In genomic region chr13:29549761-29550160, GRCm38 (mm10) we compare ENCODE assay signal across 13 mouse cellular contexts.
DNase-seq lines count a peak whose midpoint lies in the region; ATAC-seq and TF ChIP-seq lines count a peak whose summit lies in the region.
"Had no signal": no experiment of that assay in that cellular context is flagged by ENCODE, and none has a peak within 500 bp of the region (broad histone marks: within the 10 kb centered on the region; RNA-seq: fewer than 3 reads in every experiment).

No protein-coding gene starts in this region.

- 0 out of 2 replicates have a peak overlapping the region, but pooled peaks have one; percentile 5 for H3K27ac ChIP-seq in forebrain, embryonic 15.5 days (replicated peaks)
- H3K27ac ChIP-seq in forebrain, embryonic 10.5 days, result no peak overlapping the region
- peak overlapping the region; percentile 75 for H3K27ac ChIP-seq in heart, postnatal 0 days (ENCODE audit: low read depth)
- H3K27ac ChIP-seq: embryonic facial prominence, embryonic 12.5 days; liver, embryonic 12.5 days had no signal

- peak; percentile 57 for ATAC-seq in forebrain, embryonic 15.5 days (replicated peaks)
- peak; percentile 12 for ATAC-seq in Patski
- peak; percentile 88 for ATAC-seq in heart, postnatal 0 days (ENCODE audit: insufficient read depth, low read depth)
- ATAC-seq in megakaryocyte-erythroid progenitor cell, adult 5-6 weeks (replicated peaks; ENCODE audit: low FRiP score, low TSS enrichment, poor library complexity, severe bottlenecking), result no peak
- ATAC-seq: liver, embryonic 12.5 days had no signal

- H3K4me3 ChIP-seq in forebrain, embryonic 15.5 days, result no peak overlapping the region
- H3K4me3 ChIP-seq in forebrain, embryonic 10.5 days, result no peak overlapping the region
- no peak overlapping the region for H3K4me3 ChIP-seq in heart, postnatal 0 days (ENCODE audit: low read depth, low read length)
- H3K4me3 ChIP-seq: embryonic facial prominence, embryonic 12.5 days; liver, embryonic 12.5 days had no signal

- H3K9me3 ChIP-seq in forebrain, embryonic 15.5 days, result no peaks in the 10 kb centered on the region
- no peaks in the 10 kb centered on the region for H3K9me3 ChIP-seq in forebrain, embryonic 10.5 days
- no peaks in the 10 kb centered on the region for H3K9me3 ChIP-seq in heart, postnatal 0 days (replicated peaks; ENCODE audit: control insufficient read depth, low read length)
- H3K9me3 ChIP-seq: embryonic facial prominence, embryonic 12.5 days; liver, embryonic 12.5 days had no signal

- H3K4me2 ChIP-seq in forebrain, embryonic 15.5 days (replicated peaks), result no peak overlapping the region
- no peak overlapping the region for H3K4me2 ChIP-seq in heart, postnatal 0 days (ENCODE audit: low read depth, low read length)
- H3K4me2 ChIP-seq: embryonic facial prominence, embryonic 12.5 days; liver, embryonic 12.5 days had no signal

- intact Hi-C loops in left cerebral cortex, postnatal 4 days (cut with DNase I), result no loop called here

- no peak for DNase-seq in forebrain, embryonic 10.5 days (ENCODE audit: extremely low spot score, low spot score)
- peak; percentile 26 for DNase-seq in left cerebral cortex, postnatal 4 days
- DNase-seq in left cerebral cortex, adult 8-10 months (ENCODE audit: low spot score in 2 of 2), result no peak
- no peak for DNase-seq in Patski (ENCODE audit: low read depth, low spot score)
- peak; percentile 49 for DNase-seq in heart, postnatal 0 days (ENCODE audit: low spot score)
- no peak for DNase-seq in layer of hippocampus, adult 11-12 months (ENCODE audit: low spot score)
- DNase-seq: cerebellum, adult 9-11 months; layer of hippocampus, adult 9-11 months; thymus, postnatal 14 days had no signal

- TF ChIP-seq CTCF in Patski (IDR thresholded peaks at IDR 0.05), result no peak
- no peak for TF ChIP-seq CTCF in heart, postnatal 0 days (IDR thresholded peaks at IDR 0.05; ENCODE audit: low read depth)

- WGBS in forebrain, embryonic 15.5 days, result 49% methylated on average over 2 of the region's 2 CpGs
- 84% methylated on average over 2 of the region's 2 CpGs for WGBS in forebrain, embryonic 10.5 days
- 22% methylated on average over 2 of the region's 2 CpGs for WGBS in heart, postnatal 0 days

- peaks cover 8% of the 10 kb centered on the region for H3K4me1 ChIP-seq in forebrain, embryonic 15.5 days
- H3K4me1 ChIP-seq in forebrain, embryonic 10.5 days, result no peaks in the 10 kb centered on the region
- 0 out of 2 replicates have a peak, but pooled peaks cover 11% of the 10 kb centered on the region for H3K4me1 ChIP-seq in heart, postnatal 0 days (ENCODE audit: control insufficient read depth, insufficient read depth)
- H3K4me1 ChIP-seq: embryonic facial prominence, embryonic 12.5 days; liver, embryonic 12.5 days had no signal

- CTCF ChIA-PET in Patski (lab: Charles Lee), result interaction anchor here (1.6 kb wide), 1 partner anchor 589 kb away, joined by 3 read pairs; no protein-coding TSS in a partner anchor

- TF ChIP-seq EP300 in heart, postnatal 0 days (IDR thresholded peaks at IDR 0.05; ENCODE audit: low read depth), result no peak; the same call in 1 of the 2 replicates

- POLR2A ChIA-PET in Patski (lab: Charles Lee), result no interaction called here

- no peaks in the 10 kb centered on the region for H3K27me3 ChIP-seq in forebrain, embryonic 15.5 days
- no peaks in the 10 kb centered on the region for H3K27me3 ChIP-seq in forebrain, embryonic 10.5 days (ENCODE audit: poor library complexity, severe bottlenecking)
- H3K27me3 ChIP-seq in Patski, result no peaks in the 10 kb centered on the region
- no peaks in the 10 kb centered on the region for H3K27me3 ChIP-seq in heart, postnatal 0 days (ENCODE audit: control insufficient read depth, insufficient read depth, low read length)
- H3K27me3 ChIP-seq: embryonic facial prominence, embryonic 12.5 days; liver, embryonic 12.5 days had no signal

- in situ Hi-C loops in Patski (cut with MboI; ENCODE audit: low pct_unique_long_range_greater_than_20kb), result no loop called here

- H3K36me3 ChIP-seq in forebrain, embryonic 15.5 days, result no peaks in the 10 kb centered on the region
- H3K36me3 ChIP-seq in forebrain, embryonic 10.5 days (replicated peaks), result no peaks in the 10 kb centered on the region
- H3K36me3 ChIP-seq in heart, postnatal 0 days (replicated peaks; ENCODE audit: control insufficient read depth, insufficient read depth, low read length), result no peaks in the 10 kb centered on the region
- H3K36me3 ChIP-seq: embryonic facial prominence, embryonic 12.5 days; liver, embryonic 12.5 days had no signal

- no peak overlapping the region for H3K9ac ChIP-seq in forebrain, embryonic 15.5 days (replicated peaks)
- no peak overlapping the region for H3K9ac ChIP-seq in heart, postnatal 0 days (replicated peaks; ENCODE audit: low read depth, low read length)
- H3K9ac ChIP-seq: embryonic facial prominence, embryonic 12.5 days; liver, embryonic 12.5 days had no signal

Comparison
In these comparisons a context has a peak if more than half of its experiments do, and no peak if none do; other contexts are left out.
1. DNase-seq: peak in left cerebral cortex, postnatal 4 days (single experiment) and heart, postnatal 0 days (single experiment); none in forebrain, embryonic 10.5 days (single experiment), left cerebral cortex, adult 8-10 months (0 of 2), Patski (single experiment) and layer of hippocampus, adult 11-12 months (single experiment).